Mouse (Mus musculus) intestine, postnatal 0 days (tissue): ENCODE measurements at regions not wholly inside any gene's neighbourhood (a gene's known extent, or its start where the extent isn't known, plus 50 kb on each side); places are given as distances from the start of the nearest gene placed in this dataset.

ENCODE experiments used
- ATAC-seq: fragments of 200-750 bp; cut with Nextera tagmentation; 2 replicates; pipeline ENCODE4 v1.8.0; 2017; ENCODE audit warnings: mild to moderate bottlenecking, moderate TSS enrichment, moderate library complexity
- H3K27ac ChIP-seq: fragments of 300-500 bp; sonication (generic); 2 replicates; pipeline ENCODE4 v1.5.1; 2014; ENCODE audit warnings: mild to moderate bottlenecking, low read depth, low read length, moderate library complexity
- H3K27me3 ChIP-seq: fragments of 300-500 bp; sonication (generic); replicated peaks from 2 replicates; pipeline ENCODE4 v1.6.1; 2014; ENCODE audit warnings: low read length, mixed read lengths; ENCODE audit not compliant: control insufficient read depth, insufficient read depth
- H3K36me3 ChIP-seq: fragments of 300-500 bp; sonication (generic); 2 replicates; pipeline ENCODE4 v1.6.1; 2014; ENCODE audit warnings: mild to moderate bottlenecking, moderate library complexity; ENCODE audit not compliant: control insufficient read depth, insufficient read depth
- H3K4me1 ChIP-seq: fragments of 300-500 bp; sonication (generic); replicated peaks from 2 replicates; pipeline ENCODE4 v1.6.1; 2014; ENCODE audit warnings: antibody characterized with exemption, low read length, mixed read lengths; ENCODE audit not compliant: control insufficient read depth, insufficient read depth
- H3K4me2 ChIP-seq: fragments of 300-500 bp; sonication (generic); replicated peaks from 2 replicates; pipeline ENCODE4 v1.6.1; 2014; ENCODE audit warnings: low read depth, mild to moderate bottlenecking, moderate library complexity
- H3K4me3 ChIP-seq: fragments of 300-500 bp; sonication (generic); 2 replicates; pipeline ENCODE4 v1.5.1; 2014; ENCODE audit warnings: low read depth, low read length
- H3K9ac ChIP-seq: fragments of 300-500 bp; sonication (generic); 2 replicates; pipeline ENCODE4 v1.6.1; 2014; ENCODE audit warnings: mild to moderate bottlenecking, low read depth, low read length
- H3K9me3 ChIP-seq: fragments of 300-500 bp; sonication (generic); 2 replicates; pipeline ENCODE4 v1.6.1; 2016; ENCODE audit warnings: mixed run types; ENCODE audit not compliant: control insufficient read depth
- CTCF ChIP-seq: sonication (generic); IDR thresholded peaks from 2 replicates; pipeline ENCODE4 v1.5.1; 2016; ENCODE audit warnings: low read depth, mild to moderate bottlenecking, control low read depth, antibody characterized with exemption, moderate library complexity
- WGBS: fragments of 180-500 bp; shearing (Covaris S2); extraction: QIAGEN DNeasy Blood & Tissue Kit; methylation state at CpG from one replicate; pipeline ENCODE4 v1.1.7; 2014; 5-methylcytosine and 5-hydroxymethylcytosine counted together

DNA sequence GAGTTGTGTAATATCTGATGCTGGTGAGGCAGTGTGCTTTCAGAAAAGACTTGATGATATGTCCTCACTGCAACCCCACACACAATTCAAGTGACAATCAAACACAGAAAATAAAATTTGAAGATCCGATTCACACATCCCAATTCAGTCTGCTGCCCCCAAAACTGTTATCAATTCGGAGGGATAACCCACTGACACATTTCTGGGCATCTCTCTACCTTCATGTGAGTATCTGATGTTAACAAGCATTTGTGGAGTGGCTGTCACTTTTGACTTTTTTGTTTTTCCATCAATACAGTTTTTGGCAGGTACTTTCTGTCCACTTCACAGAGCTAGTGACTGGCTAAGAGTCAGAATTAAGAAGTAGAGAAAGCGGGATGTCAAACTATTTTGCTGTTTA is 101.4 kb upstream of the Eef1e1 start:
- ATAC-seq: no peak
- Histone ChIP-seq H3K27ac (no peak overlapping the region), H3K4me3 (no peak overlapping the region), H3K27me3 (no peaks in the 10 kb centered on the region), H3K36me3 (no peaks in the 10 kb centered on the region), H3K4me1 (no peaks in the 10 kb centered on the region), H3K9ac (no peak overlapping the region), H3K4me2 (no peak overlapping the region), H3K9me3 (no peaks in the 10 kb centered on the region)
- no peak for TF ChIP-seq CTCF
- WGBS: 88% methylated on average over 3 of the region's 3 CpGs

DNA sequence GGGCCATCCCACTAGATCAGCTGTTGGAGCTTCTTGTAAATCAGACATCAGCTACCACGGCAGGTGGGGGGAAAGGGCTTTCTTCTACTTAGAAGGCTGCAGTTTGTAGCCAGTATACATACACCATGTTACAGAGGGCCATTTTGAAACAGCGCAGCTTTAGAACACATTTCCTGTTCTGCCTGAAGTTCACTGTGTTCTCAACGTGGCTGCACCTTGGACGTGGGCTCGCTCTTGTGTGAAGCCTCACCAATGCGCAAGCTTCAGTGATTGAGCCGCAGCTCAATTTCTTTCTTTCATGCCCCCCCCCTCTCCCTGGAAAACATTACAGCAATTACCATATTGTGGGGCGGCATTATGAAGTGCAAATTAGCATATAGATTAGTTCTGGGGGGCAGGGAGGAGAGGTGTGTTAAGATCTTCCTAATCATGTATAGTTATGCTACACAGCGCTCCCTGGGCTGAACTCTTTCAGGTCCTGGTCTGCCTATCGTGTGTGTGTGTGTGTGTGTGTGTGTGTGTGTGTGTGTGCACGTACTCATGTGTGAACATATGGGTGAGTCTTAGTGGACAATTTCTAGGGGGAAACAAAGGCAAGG is 97.9 kb upstream of the Eef1e1 start:
- Histone ChIP-seq H3K4me1 (no peaks in the 10 kb centered on the region), H3K27ac (no peak overlapping the region), H3K36me3 (no peaks in the 10 kb centered on the region), H3K4me2 (no peak overlapping the region), H3K4me3 (no peak overlapping the region), H3K27me3 (no peaks in the 10 kb centered on the region), H3K9me3 (no peaks in the 10 kb centered on the region), H3K9ac (no peak overlapping the region)
- ATAC-seq: no peak
- 86% methylated on average over 11 of the region's 11 CpGs for WGBS
- TF ChIP-seq CTCF: no peak

DNA sequence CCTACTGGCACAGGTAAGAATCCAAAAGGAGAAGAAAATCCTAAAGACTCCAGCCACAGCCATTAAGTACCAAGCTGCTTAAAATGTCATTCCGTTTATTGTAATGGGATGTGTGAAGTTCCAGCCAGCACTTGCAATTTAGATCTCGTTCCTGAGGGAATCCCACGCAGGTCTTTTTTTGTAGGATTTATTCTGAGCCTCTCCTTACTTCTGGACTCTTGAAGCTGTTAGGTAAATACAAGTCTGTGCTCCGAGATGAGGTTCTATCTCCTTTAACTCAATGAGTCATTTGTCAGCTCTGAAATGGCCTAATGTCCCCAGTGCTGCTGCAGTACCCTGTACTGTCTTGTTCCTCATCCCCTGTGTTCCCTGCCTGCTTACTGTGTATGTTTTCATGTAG is 94.9 kb upstream of the Eef1e1 start:
- Histone ChIP-seq H3K36me3 (no peaks in the 10 kb centered on the region), H3K4me2 (no peak overlapping the region), H3K4me1 (no peaks in the 10 kb centered on the region), H3K4me3 (no peak overlapping the region), H3K9ac (no peak overlapping the region), H3K27ac (no peak overlapping the region), H3K9me3 (no peaks in the 10 kb centered on the region), H3K27me3 (no peaks in the 10 kb centered on the region)
- no peak for ATAC-seq
- 74% methylated on average over 4 of the region's 4 CpGs for WGBS
- TF ChIP-seq CTCF: no peak

DNA sequence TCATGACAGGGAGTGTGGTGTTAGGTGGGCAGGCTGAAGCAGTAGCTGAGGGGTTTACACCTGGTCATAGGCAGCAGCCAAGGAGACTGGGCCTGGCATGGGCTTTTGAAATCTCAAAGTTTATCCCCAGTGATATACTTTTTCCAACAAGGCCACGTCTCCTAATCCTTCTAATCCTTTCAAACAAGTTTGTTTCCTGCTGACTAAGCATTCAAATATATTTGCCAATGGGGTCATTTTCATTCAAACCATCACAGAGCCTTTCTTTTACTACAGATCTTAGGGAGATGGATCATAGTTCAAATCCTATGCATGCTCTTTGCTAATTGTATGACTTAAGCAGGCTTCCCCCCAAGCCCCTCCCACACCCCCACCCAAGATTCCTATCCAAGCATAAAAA is 93.0 kb upstream of the Eef1e1 start:
- no peak overlapping the region for H3K4me3 ChIP-seq
- no peaks in the 10 kb centered on the region for H3K9me3 ChIP-seq
- TF ChIP-seq CTCF: no peak
- no peaks in the 10 kb centered on the region for H3K27me3 ChIP-seq
- 80% methylated on average over 1 of the region's 1 CpGs for WGBS
- H3K4me1 ChIP-seq: no peaks in the 10 kb centered on the region
- no peak for ATAC-seq
- H3K9ac ChIP-seq: no peak overlapping the region
- H3K4me2 ChIP-seq: no peak overlapping the region
- H3K27ac ChIP-seq: no peak overlapping the region
- no peaks in the 10 kb centered on the region for H3K36me3 ChIP-seq

DNA sequence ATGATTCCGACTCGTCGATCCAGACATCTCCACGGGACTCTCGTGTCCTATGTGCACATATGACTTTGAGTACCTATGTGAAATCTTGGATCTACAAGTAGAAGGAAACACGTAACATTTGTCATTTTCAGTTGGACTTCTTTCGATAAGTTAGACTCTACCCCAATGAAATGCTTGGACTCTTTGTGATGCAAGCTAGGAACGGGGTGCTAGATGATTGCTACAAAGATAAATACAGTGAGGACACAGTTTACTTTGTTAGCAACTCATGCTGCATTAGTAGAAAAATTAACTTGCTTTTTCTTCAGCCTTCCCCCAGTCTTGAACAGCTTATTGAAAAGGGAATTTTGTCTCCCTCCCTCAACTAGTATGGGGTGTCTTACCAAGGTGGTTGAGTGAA is 81.2 kb upstream of the Eef1e1 start:
- no peaks in the 10 kb centered on the region for H3K36me3 ChIP-seq
- H3K4me3 ChIP-seq: no peak overlapping the region
- no peak overlapping the region for H3K4me2 ChIP-seq
- no peak for ATAC-seq
- 87% methylated on average over 8 of the region's 8 CpGs for WGBS
- H3K4me1 ChIP-seq: no peaks in the 10 kb centered on the region
- no peaks in the 10 kb centered on the region for H3K27me3 ChIP-seq
- TF ChIP-seq CTCF: no peak
- no peak overlapping the region for H3K27ac ChIP-seq
- no peak overlapping the region for H3K9ac ChIP-seq
- H3K9me3 ChIP-seq: no peaks in the 10 kb centered on the region

DNA sequence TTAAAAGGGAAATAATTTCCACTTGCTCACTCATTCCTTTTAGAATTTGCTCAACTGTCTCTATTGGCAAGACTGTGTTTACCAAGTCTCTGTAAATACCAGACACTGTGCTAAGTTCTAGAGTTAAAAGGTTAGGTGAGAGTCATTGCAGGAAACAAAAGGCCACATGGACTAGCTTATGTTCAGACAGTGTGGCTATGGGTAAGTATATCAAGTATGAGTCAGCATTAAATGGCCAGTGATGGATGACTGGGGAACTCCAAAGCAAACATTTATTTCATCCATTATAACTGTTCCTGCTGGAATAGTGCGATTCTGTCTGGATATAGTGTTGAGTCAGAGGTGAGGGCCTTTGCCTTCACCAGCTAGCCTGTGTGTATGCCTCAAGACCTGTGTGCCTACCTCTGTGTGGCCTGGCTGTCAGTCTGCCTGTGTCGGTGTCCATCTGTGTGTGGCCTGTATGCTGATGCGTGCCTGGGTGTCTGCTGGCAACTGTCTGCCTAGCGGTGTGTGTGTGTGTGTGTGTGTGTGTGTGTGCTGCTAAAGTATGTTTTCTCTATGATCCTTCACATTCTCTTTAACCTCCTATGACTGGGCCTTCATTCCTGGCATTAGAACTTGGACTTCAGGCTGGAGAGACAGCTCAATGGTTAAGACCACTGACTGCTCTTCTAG is 77.6 kb upstream of the Eef1e1 start:
- no peak overlapping the region for H3K27ac ChIP-seq
- ATAC-seq: no peak
- 87% methylated on average over 4 of the region's 4 CpGs for WGBS
- TF ChIP-seq CTCF: no peak
- H3K9ac ChIP-seq: no peak overlapping the region
- no peak overlapping the region for H3K4me3 ChIP-seq
- no peaks in the 10 kb centered on the region for H3K36me3 ChIP-seq
- H3K4me2 ChIP-seq: no peak overlapping the region
- H3K9me3 ChIP-seq: no peaks in the 10 kb centered on the region
- no peaks in the 10 kb centered on the region for H3K4me1 ChIP-seq
- no peaks in the 10 kb centered on the region for H3K27me3 ChIP-seq
